Mouse (Mus musculus) natural killer cell, adult 2 months (primary cell): ENCODE data around the gene Cacnb1.

Source experiments
- DNase-seq, 2 experiments: peaks; one replicate each; pipeline ENCODE4 v3.0.0; 2022; ENCODE audit warnings: low spot score in 2 of 2

The Cacnb1 gene

DNA sequence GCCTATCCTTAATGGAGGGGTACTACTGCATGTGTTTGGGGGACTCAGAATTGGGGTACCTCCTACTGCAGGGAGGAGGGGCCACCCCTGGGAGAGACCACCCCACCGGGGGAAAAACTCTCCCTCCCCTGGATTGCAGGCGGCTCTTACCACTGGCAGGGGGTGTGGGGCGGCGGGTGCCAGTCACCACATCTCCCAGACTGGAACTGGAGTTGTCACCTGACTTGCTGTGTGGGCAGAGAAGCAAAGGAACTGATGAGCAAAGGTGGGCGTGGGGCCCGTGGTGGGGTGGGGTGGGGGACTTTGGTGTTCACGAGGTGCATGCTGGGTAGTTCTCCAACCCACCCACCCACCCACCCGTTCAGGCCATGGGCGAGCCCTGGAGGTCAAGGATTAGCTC lies 11.1 kb downstream of the Cacnb1 start:
- DNase-seq, result no peak

DNA sequence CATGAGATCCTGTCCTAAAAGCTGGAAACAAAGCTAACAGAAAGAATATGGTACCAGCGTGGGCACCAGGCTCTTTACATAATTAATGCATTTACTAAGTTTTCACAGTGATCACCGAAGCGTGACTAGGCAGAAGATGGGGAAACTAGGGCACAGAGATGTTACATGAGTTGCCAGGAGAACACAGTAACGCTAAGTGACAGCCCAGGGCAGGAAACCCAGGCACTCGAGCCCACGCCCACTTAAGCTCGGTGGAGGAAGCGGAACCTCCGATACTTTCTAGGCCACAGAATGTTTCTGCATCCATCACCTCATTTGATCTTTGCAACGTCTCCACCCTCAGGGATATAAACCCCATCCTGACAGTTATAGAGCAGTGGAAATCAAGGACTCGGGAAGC lies 14.7 kb downstream of the Cacnb1 start:
- DNase-seq, result no peak

DNA sequence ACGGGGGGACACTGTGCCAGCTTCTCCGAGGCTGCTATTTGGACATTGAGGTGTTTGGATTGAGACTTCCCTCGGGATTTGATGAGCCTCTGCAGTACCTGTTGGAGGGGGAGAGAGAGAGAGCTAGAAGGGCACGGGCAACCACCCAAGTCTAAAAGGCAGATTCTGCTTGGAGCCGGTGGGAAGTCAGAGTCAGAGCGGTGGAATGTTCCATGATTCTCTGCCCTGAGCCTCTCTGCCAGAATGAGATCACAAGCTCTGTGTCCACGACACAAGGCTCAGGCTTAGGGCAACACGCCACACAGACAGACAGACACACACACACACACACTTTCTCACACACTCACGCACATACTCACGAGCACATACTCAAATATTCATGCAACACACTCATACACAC lies 17.1 kb downstream of the Cacnb1 start:
- DNase-seq, result no peak

DNA sequence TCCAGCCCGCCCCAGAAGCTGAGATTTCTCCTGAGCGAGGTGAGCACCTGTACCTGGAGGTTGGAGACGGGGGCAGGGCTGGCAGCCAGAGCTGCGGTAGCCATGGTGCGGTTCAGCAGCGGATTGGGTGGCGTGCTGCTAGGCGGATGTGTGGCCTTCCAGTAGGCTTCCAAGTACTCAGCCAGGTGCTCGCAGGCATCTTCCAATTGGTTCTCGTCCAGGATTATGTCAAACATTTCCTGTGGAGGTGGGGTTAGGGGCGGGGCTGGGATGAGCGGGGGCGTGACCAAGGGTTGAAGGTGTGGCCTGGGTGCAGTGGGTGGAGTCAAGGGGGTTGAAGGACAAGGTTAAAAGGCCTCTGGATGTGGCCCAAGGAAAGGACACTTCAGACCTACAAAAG lies 17.8 kb downstream of the Cacnb1 start:
- DNase-seq, result no peak

DNA sequence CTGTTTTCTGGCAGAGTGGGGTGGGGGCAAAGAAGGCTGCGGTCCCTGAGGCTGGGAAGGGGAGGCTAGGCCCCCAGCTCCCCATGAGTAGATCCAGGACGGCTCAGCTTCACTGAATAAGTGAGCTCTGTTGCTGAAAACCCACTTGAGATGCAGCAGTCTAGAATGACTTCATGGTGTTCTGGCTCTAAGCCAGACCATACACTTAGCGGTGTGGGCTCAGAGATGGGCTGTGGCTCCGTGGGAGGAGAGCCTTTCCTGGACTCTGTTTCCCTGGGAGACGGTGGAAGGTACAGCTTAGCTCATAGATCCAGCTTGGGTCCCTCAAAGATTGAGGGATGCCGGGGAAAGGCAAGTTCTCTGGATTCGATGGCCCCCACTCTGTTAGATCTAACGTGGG lies 18.7 kb downstream of the Cacnb1 start:
- no peak for DNase-seq

DNA sequence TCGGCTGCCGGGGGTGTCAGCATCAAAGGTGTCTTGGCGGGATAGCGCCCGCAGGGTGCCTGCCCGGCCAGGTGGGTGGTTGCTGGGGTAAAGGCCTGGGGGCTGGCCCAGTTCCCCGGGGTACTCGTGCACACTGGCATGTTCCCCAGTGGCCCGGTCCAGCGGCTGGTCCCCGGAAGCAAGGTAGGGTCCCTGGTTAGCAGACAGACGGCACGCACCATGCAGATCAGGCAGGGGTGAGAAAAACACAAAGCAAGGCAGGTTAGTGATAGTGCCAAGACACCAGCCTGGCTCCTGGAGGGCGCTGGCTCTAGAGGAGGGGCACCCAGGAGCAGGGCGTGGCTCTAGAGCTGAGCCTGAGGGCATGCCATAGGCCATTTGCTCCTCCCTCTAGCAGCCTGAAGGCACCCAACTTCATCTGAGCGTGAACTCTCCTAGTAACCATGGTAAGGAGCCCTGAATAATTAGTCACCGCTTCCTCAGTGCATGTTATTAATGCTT lies 19.6 kb downstream of the Cacnb1 start:
- no peak for DNase-seq

DNA sequence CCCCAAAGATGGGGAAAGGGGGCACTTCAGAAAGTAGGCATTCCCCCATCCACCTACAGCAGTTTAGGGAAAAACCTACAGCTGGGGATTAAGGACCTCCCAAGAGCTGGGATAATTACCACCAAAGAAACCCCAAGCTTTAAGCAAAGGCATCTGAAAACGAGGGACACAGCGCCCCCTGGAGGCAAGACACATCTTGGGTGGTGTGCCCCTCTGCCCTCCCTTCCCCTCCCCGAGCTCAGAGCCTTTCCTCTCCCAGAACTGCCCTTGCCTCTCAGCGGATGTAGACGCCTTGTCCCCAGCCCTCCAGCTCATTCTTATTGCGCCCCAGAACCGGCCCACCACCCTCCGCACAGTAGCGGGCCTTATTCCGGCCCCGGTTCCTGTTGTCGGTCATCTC lies 20.2 kb downstream of the Cacnb1 start:
- peak; percentile 82 to 89 for DNase-seq

DNA sequence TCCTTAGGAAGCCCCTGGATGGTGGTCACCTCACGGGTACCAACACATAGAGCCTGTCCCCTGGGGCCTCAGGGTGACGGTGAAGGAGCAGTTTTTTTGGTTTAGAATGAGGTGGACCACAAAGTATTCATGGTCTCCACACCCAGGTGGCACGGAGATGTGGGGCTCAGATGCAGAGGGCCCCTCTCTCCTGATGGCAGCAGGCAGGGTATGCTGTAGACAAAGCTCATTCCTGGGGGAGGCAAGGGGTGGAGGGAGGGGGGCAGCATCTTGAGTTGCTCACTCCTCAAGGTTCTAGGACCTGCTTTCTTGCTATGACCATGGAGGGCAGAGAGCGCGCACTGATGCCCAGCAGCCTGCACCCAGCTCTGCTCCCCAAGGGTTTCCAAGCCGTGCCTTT lies 20.8 kb downstream of the Cacnb1 start:
- DNase-seq, result no peak

DNA sequence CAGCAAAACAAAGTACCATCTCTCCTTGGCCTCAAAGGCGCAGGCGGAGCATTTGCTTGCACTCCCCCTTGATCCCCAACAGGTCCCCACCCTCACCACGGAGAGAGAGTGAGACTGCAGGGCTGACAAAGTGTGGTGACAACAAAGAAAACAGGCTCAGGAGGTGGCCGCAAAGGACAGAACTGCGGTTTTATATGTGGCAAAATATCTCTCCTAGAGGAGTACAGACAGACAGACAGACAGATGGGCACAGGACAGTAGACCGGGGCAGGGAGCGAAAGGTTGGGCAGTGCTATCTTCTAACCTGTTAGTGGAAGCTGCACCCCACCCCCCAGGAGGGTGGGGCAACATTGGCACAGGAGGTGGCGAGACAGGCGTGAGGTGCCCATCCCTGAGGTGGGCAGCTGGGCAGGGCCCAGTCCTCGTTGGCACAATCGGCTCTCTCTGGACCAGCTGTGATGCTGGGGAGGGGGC lies 21.4 kb downstream of the Cacnb1 start:
- DNase-seq, result peak; percentile 68 to 70

DNA sequence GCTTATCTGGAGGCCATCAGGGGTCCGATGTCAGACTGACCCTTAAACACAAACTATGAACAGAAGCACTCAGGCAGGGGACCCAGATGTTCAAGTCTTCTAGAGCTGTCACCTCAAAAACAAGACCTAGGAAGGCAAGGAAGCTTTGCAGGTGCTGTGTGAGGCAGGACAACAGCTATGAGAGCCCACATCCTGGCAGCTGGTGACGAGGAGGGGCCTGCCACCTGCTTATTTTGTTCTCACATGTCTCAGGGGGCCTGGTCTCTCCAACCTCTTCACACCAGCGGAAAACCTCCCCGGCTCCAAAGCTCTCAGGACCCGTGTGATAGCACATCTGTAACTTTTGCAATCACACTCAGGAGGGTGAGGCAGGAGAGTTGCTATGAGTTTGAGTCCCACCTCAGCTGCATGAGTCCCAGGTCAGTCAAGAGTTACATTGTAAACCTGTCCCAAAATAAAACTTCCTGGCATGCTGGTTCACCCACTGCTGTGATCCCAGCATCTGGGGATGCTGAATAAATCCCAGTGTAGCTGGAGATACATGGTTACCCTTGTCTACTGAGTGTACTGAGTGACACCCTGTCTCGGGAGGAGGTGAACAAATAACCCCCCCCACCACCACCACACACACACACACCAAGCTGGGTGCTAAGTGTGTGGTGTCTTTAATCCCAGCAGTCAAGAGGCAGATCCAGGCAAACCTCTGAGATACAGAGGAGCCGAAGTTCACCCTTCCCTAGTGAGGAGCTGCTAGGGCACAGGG lies 22.3 kb downstream of the Cacnb1 start:
- peak; percentile 61 to 81 for DNase-seq

DNA sequence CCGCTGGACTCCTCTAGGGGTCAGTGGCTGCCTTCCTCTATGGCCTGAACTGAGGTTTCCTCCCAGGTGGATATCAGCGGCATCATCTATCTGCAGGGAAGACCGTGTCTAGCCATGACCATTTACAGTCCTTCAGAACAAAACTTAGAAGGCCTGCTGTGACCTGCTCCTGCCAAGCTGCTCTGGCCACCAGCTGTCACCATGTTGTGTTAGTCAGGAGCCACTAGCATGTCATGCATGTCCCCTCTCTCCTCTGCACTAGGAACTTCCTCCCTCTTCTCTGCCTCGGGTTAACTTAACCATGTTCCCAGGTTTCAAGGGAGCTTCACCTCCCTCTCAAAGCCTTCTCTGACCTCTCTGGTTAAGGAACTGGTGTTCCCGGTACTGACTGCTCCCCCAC lies 23.1 kb downstream of the Cacnb1 start:
- peak in 1 of 2 experiments; percentile 33 for DNase-seq

DNA sequence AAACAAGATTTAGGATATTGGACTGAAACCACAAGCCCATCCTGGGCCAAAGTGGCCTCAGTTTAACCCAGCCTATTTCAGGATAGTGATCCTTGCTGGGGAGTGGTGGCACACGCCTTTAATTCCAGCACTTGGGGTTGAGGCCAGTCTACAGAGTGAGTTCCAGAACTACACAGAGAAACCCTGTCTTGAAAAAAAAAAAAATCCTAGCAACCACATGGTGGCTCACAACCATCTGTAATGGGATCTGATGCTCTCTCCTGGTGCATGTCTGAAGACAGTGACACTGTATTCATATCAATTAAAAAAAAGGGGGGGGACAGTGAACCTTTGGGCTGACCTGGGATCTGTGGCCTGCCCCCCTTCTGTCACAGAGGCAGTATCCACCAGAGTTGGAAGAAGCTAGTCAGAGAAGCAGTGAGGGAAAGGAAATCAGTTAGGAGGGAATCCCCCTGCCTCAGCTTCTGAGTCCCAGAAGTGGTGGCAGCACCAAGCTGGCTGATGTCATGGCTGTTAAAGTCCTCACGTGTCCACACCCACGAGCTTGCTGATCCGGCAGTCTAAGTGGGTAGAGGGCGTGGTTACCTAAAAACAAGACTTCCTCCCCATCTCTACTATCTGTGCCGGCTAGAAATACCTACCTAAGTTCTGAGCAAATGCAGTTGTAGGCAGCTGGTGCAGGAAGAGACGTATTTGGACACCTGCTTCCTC lies 23.8 kb downstream of the Cacnb1 start:
- peak; percentile 83 to 86 for DNase-seq

DNA sequence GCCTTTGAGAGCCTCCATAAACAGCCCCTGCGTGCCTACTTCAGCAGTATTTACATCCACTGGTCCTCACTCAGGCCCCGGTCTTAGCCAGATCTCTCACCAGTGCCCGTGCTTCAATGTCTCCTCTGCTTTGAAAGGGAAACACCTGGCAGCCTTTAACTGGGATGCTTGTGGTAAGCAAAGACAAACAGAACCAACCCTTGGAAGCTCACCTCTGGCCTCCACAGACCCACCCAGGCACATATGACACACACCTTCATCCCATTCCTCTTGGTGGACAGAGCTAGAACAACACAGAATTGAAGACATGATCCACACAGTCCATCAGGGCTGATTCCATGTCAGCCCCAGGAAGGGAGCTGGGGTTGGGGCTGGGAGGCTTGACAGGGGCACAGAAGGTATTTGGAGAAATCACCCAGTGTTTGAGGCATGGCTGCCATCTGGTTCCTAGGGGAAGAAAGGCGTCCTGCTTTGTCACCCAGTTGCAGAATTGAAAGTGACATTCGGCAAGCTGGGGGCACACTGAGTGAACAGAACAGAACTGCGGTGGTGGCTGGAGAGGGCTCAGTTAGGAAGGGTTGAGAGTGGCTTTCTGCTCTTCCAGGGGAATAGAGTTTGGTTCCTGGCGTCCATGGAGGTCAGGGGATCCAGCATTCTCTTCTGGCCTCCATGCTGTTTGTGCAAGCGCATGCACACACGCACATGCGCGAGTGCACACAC lies 24.6 kb downstream of the Cacnb1 start:
- no peak for DNase-seq

DNA sequence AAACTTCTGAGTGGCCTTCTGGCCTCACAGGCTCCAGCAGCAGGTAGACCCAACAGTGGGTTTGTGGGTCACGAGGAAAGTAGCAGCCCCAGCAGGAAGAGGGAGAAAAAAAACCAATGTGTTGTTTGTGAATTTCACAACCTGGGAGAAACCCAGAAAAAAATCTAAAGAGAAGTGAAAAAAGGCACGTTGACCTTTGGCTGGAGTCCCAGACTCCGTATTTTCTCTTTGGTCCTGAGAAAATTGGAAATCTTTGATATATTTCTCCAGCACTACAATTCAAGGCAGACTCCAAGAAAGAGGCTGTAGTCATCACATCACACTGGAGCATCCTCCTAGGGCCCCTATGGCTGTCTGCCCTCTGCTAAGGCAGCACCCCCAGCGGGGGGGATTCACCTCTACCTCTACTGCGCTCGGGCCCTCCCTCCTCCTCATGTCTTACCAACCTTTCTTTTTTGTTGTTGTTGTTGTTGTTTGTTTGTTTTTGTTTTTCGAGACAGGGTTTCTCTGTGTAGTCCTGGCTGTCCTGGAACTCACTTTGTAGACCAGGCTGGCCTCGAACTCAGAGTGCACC lies 25.4 kb downstream of the Cacnb1 start:
- no peak for DNase-seq

DNA sequence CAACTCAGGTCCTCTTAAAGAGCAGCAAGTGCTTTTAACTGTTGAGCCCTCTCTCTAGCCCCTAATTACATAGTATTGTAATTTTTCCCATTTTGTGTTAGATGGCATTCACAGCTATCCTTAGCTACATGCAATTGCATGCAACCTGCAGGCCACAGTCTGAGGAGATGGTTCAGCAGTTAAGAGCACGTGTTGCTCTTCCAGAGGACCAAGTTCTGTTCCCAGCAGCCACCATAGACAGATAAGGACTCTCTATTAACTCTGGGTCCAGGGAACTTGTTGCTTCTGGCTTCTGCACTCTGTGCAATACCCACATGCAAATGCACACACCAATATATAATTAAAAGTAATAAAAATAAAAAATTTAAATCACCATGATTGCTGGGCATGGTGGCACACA lies 26.1 kb downstream of the Cacnb1 start:
- no peak for DNase-seq

DNA sequence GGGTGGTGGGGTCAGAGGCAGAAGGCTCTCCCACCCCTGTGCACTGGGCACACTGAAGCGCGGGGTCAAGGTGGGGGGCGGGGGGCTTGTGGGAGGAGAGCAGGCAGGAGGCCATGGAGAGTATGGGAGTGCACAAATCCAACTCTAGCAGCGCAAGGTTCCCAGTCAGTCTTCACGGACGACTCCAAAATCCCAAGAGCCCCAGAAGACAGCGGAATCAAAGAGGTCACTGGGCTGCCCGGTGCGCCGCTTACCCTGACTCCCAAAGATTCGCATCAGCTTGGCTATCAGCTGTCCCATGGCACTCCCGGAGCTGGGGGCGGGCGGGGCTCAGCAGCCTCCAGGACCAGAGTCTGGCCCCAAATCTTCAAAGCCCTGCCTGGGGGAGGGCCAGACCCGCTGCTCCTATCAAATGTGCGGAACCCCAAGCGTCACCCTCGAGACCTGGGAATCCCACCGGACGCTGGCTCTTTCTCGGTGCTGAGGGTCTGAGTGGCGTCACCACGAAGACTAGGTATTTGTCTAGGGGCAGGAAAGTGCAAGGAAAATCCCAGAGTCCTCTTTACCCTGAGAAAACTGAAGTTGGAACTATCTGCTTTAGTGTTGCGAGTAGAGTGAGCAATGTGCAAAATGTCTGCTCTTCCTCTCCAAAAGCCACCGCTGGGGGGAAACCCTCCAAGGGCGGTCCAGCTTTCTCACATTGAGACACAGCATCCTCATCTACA lies 27.1 kb downstream of the Cacnb1 start, which contains the start of gene Arl5c:
Arl5c (minus strand) TSS at position 618 of the 725 bp plus-strand sequence.
- peak; percentile 73 to 76 for DNase-seq

DNA sequence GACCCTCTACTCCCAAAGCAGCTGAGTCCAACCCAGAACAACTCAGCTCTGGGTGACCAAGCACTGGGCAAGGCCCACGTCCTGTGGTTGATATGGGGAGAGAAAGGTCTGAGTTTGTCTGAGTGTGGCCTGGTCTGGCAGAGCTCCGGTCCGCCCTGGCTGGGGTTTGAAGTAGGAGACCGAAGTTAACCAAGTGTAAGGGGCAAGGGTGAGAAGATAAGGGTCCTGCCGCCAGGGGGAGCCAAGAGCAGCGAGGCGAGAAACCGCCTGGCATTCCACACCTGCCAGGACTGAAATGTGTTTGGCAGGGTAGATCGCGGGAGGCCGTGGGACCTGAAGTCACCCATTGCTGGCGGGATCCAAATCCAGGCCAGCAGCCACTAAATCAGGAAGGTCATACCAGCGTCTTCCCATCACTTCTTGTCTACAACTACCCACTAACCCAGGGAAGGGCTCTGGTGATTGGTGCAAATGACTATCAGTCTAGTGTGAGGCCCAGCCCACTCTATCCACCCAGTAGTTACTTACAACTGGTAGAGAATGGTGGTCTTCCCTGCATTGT lies 28.2 kb downstream of the Cacnb1 start:
- peak; percentile 86 to 89 for DNase-seq

DNA sequence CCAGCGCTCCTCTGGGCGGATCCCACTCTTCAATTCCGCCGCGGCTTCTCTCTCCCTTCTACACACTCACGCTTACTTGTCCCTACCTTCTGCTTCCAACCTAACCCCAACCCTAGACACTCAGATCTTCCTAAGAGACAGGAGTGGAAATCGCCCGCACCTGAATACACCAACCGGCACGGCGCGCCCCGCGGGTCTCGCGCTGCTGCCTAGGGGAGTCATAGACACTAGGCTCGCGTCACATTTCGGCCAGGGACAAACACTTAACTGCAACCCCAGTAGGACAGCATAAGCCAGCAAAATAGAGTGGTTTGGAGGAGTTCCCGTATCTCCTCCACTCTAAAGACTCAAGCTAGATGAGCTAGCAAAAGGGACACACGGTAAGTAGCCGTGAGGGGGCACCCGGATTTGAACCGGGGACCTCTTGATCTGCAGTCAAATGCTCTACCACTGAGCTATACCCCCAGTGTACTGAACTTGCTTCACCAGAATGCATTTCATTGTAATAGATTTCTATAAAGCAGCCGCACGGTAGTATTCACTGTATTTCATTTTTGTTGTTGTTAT lies 34.2 kb downstream of the Cacnb1 start:
- DNase-seq, result peak; percentile 90 to 91

DNA sequence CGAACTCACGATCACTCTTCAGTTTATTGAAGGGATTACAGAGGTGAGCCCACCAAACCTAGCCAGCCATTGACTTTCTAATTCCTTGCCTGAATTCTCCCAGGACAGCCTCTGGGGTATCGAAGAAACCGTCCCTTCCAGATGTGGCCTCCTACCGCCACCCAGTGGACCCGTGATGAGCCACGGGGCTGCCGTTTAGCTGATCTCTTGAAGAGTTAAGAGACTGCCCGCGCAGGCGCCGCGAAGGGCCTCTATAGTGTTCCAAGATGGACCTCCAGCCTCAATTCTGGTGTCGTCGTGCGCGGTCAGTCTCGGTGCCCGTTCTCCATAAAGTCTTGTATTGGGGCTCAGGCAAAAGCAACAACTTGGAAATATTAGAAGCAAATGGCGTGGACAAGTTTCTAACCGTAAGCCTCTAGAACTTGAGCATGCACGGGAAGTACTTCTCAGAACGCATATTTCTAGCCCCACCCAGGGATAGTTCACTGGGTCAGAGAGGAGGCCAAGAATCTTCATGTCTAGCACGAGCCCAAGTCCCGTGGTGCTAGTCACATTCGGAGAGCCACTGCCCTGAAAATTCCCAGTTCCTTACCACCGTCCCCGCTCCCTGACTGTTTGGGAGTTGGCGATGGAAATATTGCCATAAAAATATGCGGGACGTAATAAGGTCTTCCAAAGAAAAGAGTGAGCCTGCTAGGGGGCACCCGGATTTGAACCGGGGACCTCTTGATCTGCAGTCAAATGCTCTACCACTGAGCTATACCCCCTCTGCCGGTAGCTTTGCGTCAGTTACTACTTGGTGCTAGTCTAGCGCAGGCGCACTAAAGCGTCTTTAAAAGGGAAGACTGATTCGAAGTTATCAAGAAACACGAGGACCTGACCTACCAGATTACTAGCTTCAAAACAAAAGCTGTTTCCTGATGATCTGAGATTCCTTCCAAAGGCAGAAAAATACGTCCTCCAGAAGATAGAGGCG lies 35.0 kb downstream of the Cacnb1 start:
- peak; percentile 96 for DNase-seq
